Mouse (Mus musculus) CH12.LX (cell line): ENCODE results near the gene Vps11. TPM values are rescaled to one million over a fixed set of nuclear protein-coding genes. Genes with fewer than 3 reads are reported as not detected.
A peak's percentile ranks its signal among the peaks of the same experiment; 100 is the strongest.
"Not testable (repeated sequence)": the region's sequence is repeated elsewhere in the genome, so short reads cannot be mapped to it uniquely, and the experiment has no call there.

Experiments used
- DNase-seq: peaks from one replicate; pipeline ENCODE4 v3.0.0-alpha.2; 2013; ENCODE audit errors: extremely low read depth
- H3K27ac ChIP-seq: 2 replicates; pipeline ENCODE4 v1.5.1; 2012; ENCODE audit warnings: low read depth, mild to moderate bottlenecking, control low read depth, moderate library complexity; ENCODE audit not compliant: insufficient read depth
- H3K27me3 ChIP-seq: replicated peaks from 2 replicates; pipeline ENCODE3; 2012; ENCODE audit warnings: inconsistent platforms
- H3K36me3 ChIP-seq, 2 experiments: replicated peaks in 1 of 2; 2 replicates each; pipeline versions ENCODE3 to v1.6.1; 2012; ENCODE audit warnings: inconsistent platforms in 1 of 2, low read length in 1 of 2, mild to moderate bottlenecking in 1 of 2, mixed read lengths in 1 of 2, moderate library complexity in 1 of 2; ENCODE audit not compliant: control insufficient read depth in 1 of 2, insufficient read depth in 1 of 2
- H3K4me1 ChIP-seq, 2 experiments: 2 replicates each; pipeline ENCODE4 v1.6.1; 2012; ENCODE audit warnings: inconsistent platforms in 1 of 2, moderate library complexity in 1 of 2; ENCODE audit not compliant: insufficient read depth in 2 of 2, control insufficient read depth in 1 of 2
- H3K4me2 ChIP-seq: 2 replicates; pipeline ENCODE4 v1.6.1; 2012; ENCODE audit warnings: low read depth, mild to moderate bottlenecking, control low read depth; ENCODE audit not compliant: poor library complexity, insufficient read depth, severe bottlenecking
- H3K4me3 ChIP-seq, 3 experiments: fragments of 150-350 bp in 1 of 3; sonication (generic) in 1 of 3; replicated peaks in 1 of 3; 2 replicates each; pipeline versions ENCODE3 to v1.5.1; 2011 to 2012; ENCODE audit warnings: low read depth in 2 of 3, low read length in 2 of 3, mild to moderate bottlenecking in 2 of 3, moderate library complexity in 2 of 3, control low read depth in 1 of 3, improper control_type of control experiment in 1 of 3, inconsistent platforms in 1 of 3, mixed read lengths in 1 of 3; ENCODE audit not compliant: poor library complexity in 1 of 3
- H3K79me2 ChIP-seq: replicated peaks from 2 replicates; pipeline ENCODE4 v1.6.1; 2012; ENCODE audit warnings: mild to moderate bottlenecking, moderate library complexity; ENCODE audit not compliant: control insufficient read depth, poor library complexity, insufficient read depth, severe bottlenecking; ENCODE audit errors: extremely low read depth
- H3K9ac ChIP-seq: 2 replicates; pipeline ENCODE4 v1.6.1; 2012; ENCODE audit warnings: low read depth, mild to moderate bottlenecking, control low read depth, moderate library complexity; ENCODE audit not compliant: insufficient read depth
- H3K9me3 ChIP-seq: replicated peaks from 2 replicates; pipeline ENCODE3; 2012; ENCODE audit warnings: low read length, inconsistent platforms, mixed read lengths
- E2F4 ChIP-seq: IDR thresholded peaks from 2 replicates; pipeline ENCODE4 v1.6.1; 2011; ENCODE audit warnings: low read depth, low read length, improper control_type of control experiment; ENCODE audit not compliant: insufficient replicate concordance
- ELF1 ChIP-seq: IDR thresholded peaks from 2 replicates; pipeline ENCODE4 v1.6.1; 2014; ENCODE audit warnings: low read depth, mild to moderate bottlenecking, inconsistent platforms, low read length, improper control_type of control experiment
- ETS1 ChIP-seq: conservative IDR thresholded peaks from 2 replicates; pipeline ENCODE4 v1.6.1; 2012; ENCODE audit warnings: low read depth, mild to moderate bottlenecking, inconsistent platforms, low read length, improper control_type of control experiment, moderate library complexity
- GABPA ChIP-seq: IDR thresholded peaks from 2 replicates; pipeline ENCODE4 v1.6.1; 2012; ENCODE audit warnings: low read depth, low read length, improper control_type of control experiment, inconsistent platforms; ENCODE audit not compliant: insufficient replicate concordance
- JUN ChIP-seq: IDR thresholded peaks from 2 replicates; pipeline ENCODE4 v1.6.1; 2011; ENCODE audit warnings: low read depth, mild to moderate bottlenecking, low read length, improper control_type of control experiment, moderate library complexity; ENCODE audit not compliant: insufficient read depth
- JUND ChIP-seq: conservative IDR thresholded peaks from 2 replicates; pipeline ENCODE4 v1.6.1; 2011; ENCODE audit warnings: low read depth, low read length, improper control_type of control experiment
- NRF1 ChIP-seq: IDR thresholded peaks from 2 replicates; pipeline ENCODE4 v1.6.1; 2014; ENCODE audit warnings: low read depth, mild to moderate bottlenecking, inconsistent platforms, low read length, improper control_type of control experiment, moderate library complexity
- PAX5 ChIP-seq: IDR thresholded peaks from 2 replicates; pipeline ENCODE4 v1.6.1; 2012; ENCODE audit warnings: low read length, inconsistent platforms, mixed read lengths
- POLR2A ChIP-seq: IDR thresholded peaks from 2 replicates; pipeline ENCODE4 v1.6.1; 2011; ENCODE audit warnings: low read depth, mild to moderate bottlenecking, improper control_type of control experiment, low read length
- POLR2AphosphoS2 ChIP-seq: IDR thresholded peaks from 2 replicates; pipeline ENCODE4 v1.6.1; 2011; ENCODE audit warnings: low read depth, low read length, improper control_type of control experiment
- RAD21 ChIP-seq: IDR thresholded peaks from 2 replicates; pipeline ENCODE4 v1.6.1; 2011; ENCODE audit warnings: low read depth, mild to moderate bottlenecking, low read length, improper control_type of control experiment, moderate library complexity
- RCOR1 ChIP-seq: conservative IDR thresholded peaks from 2 replicates; pipeline ENCODE4 v1.6.1; 2012; ENCODE audit warnings: low read depth, mild to moderate bottlenecking, inconsistent platforms, low read length, improper control_type of control experiment
- TCF12 ChIP-seq: IDR thresholded peaks from 2 replicates; pipeline ENCODE4 v1.6.1; 2014; ENCODE audit warnings: low read depth, mild to moderate bottlenecking, inconsistent platforms, low read length, improper control_type of control experiment
- UBTF ChIP-seq: IDR thresholded peaks from 2 replicates; pipeline ENCODE4 v1.6.1; 2012; ENCODE audit warnings: low read depth, mild to moderate bottlenecking, inconsistent platforms, low read length, improper control_type of control experiment, moderate library complexity
- USF1 ChIP-seq: IDR thresholded peaks from 2 replicates; pipeline ENCODE4 v1.6.1; 2014; ENCODE audit warnings: low read depth, mild to moderate bottlenecking, inconsistent platforms, low read length, improper control_type of control experiment
- ZC3H11A ChIP-seq: IDR thresholded peaks from 2 replicates; pipeline ENCODE4 v1.6.1; 2012; ENCODE audit warnings: low read depth, mild to moderate bottlenecking, inconsistent platforms, low read length, improper control_type of control experiment
- ZKSCAN1 ChIP-seq: IDR thresholded peaks from 2 replicates; pipeline ENCODE4 v1.6.1; 2012; ENCODE audit warnings: low read depth, inconsistent platforms, low read length, improper control_type of control experiment, borderline replicate concordance
- ZNF384 ChIP-seq: IDR thresholded peaks from 2 replicates; pipeline ENCODE4 v1.6.1; 2012; ENCODE audit warnings: low read depth, low read length, improper control_type of control experiment, inconsistent platforms
- dilution Hi-C: fragments of 300-500 bp; cut with MboI; formaldehyde crosslinking; loops from 2 replicates; pipeline ENCODE4 v1.14.3; 2020; ENCODE audit warnings: low sequenced_read_pairs; ENCODE audit not compliant: extremely low pct_unique_long_range_greater_than_20kb, extremely low pct_ligation_motif_present
- in situ Hi-C: fragments of 300-500 bp; cut with MboI; formaldehyde crosslinking; loops from 3 replicates; pipeline ENCODE4 v1.14.3; 2019; ENCODE audit warnings: low sequenced_read_pairs, low pct_ligation_motif_present, low pct_unique_long_range_greater_than_20kb, mixed read lengths
- polyA plus RNA-seq: library from polyadenylated mRNA; unstranded; fragments of >175 nt; gene quantifications from 2 replicates; pipeline ENCODE4 v1.2.1, GENCODE M21; 2012; ENCODE audit warnings: low read depth; ENCODE audit not compliant: insufficient read length
- total RNA-seq, 2 experiments: library from RNA; depleted of rRNA; stranded (reverse); fragments of 300-350 nt in 1 of 2; fragments of >200 nt in 1 of 2; gene quantifications; 2 replicates each; pipeline ENCODE4 v1.2.3; 2012 to 2014

Gene Vps11
- total and polyA plus RNA-seq, 3 experiments: 16.1 to 24.8 (median 22.1) TPM

DNA sequence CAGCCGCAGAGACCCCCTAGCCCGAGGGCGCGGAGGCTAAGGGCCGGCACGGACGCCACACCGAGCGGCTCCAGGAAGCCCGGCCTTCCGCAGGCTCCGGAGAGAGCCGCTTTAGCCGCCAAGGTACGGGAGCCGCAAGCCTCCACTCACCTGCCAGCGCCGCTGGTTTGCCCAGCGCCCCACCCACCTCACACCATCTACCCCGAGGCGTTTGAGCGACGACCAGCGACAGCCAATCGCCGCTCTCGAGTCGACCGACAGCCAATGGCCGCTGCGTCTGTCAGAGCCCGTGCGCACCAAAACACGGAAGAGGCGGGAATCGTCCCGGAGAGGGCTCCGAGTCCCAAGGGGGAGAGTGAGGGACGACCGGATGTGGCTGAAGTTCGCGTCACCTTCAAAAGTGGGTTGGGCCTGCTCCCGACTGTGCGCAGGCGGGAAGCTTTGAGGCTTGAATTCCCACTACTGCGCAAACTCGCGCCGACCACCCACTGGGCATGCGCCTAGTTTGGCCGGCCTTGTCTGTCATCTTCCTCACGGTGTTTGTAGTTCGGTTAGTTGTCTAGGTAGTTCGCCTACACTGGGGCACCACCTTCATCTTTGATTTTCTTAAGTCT lies 55.9 kb downstream of the Vps11 start, which contains the start of gene Hinfp (continued):
- no peak for TF ChIP-seq GABPA
- peak; percentile 59 for TF ChIP-seq ETS1
- peak; percentile 99 for TF ChIP-seq NRF1
- no peak for TF ChIP-seq UBTF
- no peak for TF ChIP-seq ZC3H11A
- TF ChIP-seq POLR2A: peak; percentile 94
- no peak for TF ChIP-seq JUND
- TF ChIP-seq ZKSCAN1: peak; percentile 39; the same call in 1 of the 2 replicates
- no peak for TF ChIP-seq POLR2AphosphoS2
- TF ChIP-seq JUN: no peak
- peak; percentile 93; the same call in 1 of the 2 replicates for TF ChIP-seq E2F4
- TF ChIP-seq RCOR1: no peak
- TF ChIP-seq RAD21: no peak
- peak; percentile 98 for TF ChIP-seq ELF1
- no peak for TF ChIP-seq PAX5
- TF ChIP-seq ZNF384: no peak
- TF ChIP-seq USF1: no peak
- TF ChIP-seq TCF12: peak; percentile 45; the same call in 1 of the 2 replicates

DNA sequence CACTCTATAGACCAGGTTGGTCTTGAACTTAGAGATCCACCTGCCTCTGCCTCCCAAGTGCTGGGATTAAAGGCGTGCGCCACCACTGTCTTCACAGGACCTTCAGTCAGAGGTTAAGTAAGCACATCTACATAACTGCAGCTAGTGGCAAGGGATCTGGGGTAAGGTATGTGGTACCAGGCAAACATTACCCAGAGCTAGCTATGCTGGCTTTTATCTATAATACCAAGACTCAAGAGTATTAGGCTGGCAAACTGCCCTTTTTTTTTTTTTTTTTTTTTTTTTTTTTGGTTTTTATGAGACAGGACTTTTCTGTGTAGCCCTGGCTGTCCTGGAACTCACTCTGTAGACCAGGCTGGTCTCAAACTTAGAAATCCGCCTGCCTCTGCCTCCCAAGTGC lies 61.5 kb downstream of the Vps11 start:
- Histone ChIP-seq H3K79me2 (peaks cover 23% of the 10 kb centered on the region), H3K4me1 (peaks cover 3 to 13% of the 10 kb centered on the region in 2 experiments; a peak in 3 of 4 replicates), H3K36me3 (peaks cover 55 to 76% of the 10 kb centered on the region in 2 experiments)
- in situ Hi-C loops, H3K4me2 ChIP-seq, H3K27me3 ChIP-seq, H3K9me3 ChIP-seq, H3K27ac ChIP-seq, H3K9ac ChIP-seq, H3K4me3 ChIP-seq, DNase-seq, dilution Hi-C loops: not testable (repeated sequence)

Other genes starting within 250 kb of the Vps11 start
Only the 20 nearest of the 23 such genes appear.
- gene Mcam, start 227.2 kb downstream of the Vps11 start, total RNA-seq (2012; rRNA removed): 0.98 and 1.1 TPM in 2 replicates
- 0.56 and 0.73 TPM in 2 replicates for gene Mcam, start 227.2 kb downstream of the Vps11 start, total RNA-seq (2014; rRNA removed)
- gene Mcam, start 227.2 kb downstream of the Vps11 start, polyA plus RNA-seq: 0.40 and 0.57 TPM in 2 replicates
- 11.9 and 13.4 TPM in 2 replicates for gene Cbl, start 127.6 kb downstream of the Vps11 start, total RNA-seq (2012; rRNA removed)
- 6.5 and 8.3 TPM in 2 replicates for gene Cbl, start 127.6 kb downstream of the Vps11 start, total RNA-seq (2014; rRNA removed)
- 27.1 and 39.0 TPM in 2 replicates for gene Cbl, start 127.6 kb downstream of the Vps11 start, polyA plus RNA-seq
- gene Ccdc153, start 121.0 kb downstream of the Vps11 start, total RNA-seq (2012; rRNA removed): not detected in 2 replicates
- gene Ccdc153, start 121.0 kb downstream of the Vps11 start, total RNA-seq (2014; rRNA removed): not detected in 2 replicates
- gene Ccdc153, start 121.0 kb downstream of the Vps11 start, polyA plus RNA-seq: not detected in 2 replicates
- gene Pdzd3, start 110.2 kb downstream of the Vps11 start, total RNA-seq (2012; rRNA removed): 0.13 TPM in 1 of 2 replicates, not detected in the other
- gene Pdzd3, start 110.2 kb downstream of the Vps11 start, total RNA-seq (2014; rRNA removed): 0.09 TPM in 1 of 2 replicates, not detected in the other
- 0.21 and 0.26 TPM in 2 replicates for gene Pdzd3, start 110.2 kb downstream of the Vps11 start, polyA plus RNA-seq
- 8.8 and 10.9 TPM in 2 replicates for gene Nlrx1, start 93.1 kb downstream of the Vps11 start, total RNA-seq (2012; rRNA removed)
- gene Nlrx1, start 93.1 kb downstream of the Vps11 start, total RNA-seq (2014; rRNA removed): 8.0 and 8.8 TPM in 2 replicates
- gene Nlrx1, start 93.1 kb downstream of the Vps11 start, polyA plus RNA-seq: 12.6 and 15.4 TPM in 2 replicates
- gene Abcg4, start 73.1 kb downstream of the Vps11 start, total RNA-seq (2012; rRNA removed): 0.38 and 0.72 TPM in 2 replicates
- 0.23 TPM in 2 replicates for gene Abcg4, start 73.1 kb downstream of the Vps11 start, total RNA-seq (2014; rRNA removed)
- 0.82 and 1.1 TPM in 2 replicates for gene Abcg4, start 73.1 kb downstream of the Vps11 start, polyA plus RNA-seq
- gene Hinfp, start 56.0 kb downstream of the Vps11 start, total RNA-seq (2012; rRNA removed): 16.5 and 16.6 TPM in 2 replicates
- 13.6 and 14.0 TPM in 2 replicates for gene Hinfp, start 56.0 kb downstream of the Vps11 start, total RNA-seq (2014; rRNA removed)
- 18.9 and 22.3 TPM in 2 replicates for gene Hinfp, start 56.0 kb downstream of the Vps11 start, polyA plus RNA-seq
- 7.2 TPM in 2 replicates for gene C2cd2l, start 41.4 kb downstream of the Vps11 start, total RNA-seq (2012; rRNA removed)
- 2.5 and 2.9 TPM in 2 replicates for gene C2cd2l, start 41.4 kb downstream of the Vps11 start, total RNA-seq (2014; rRNA removed)
- 7.3 and 8.6 TPM in 2 replicates for gene C2cd2l, start 41.4 kb downstream of the Vps11 start, polyA plus RNA-seq
- gene Dpagt1, start 35.7 kb downstream of the Vps11 start, total RNA-seq (2012; rRNA removed): 15.8 and 16.2 TPM in 2 replicates
- gene Dpagt1, start 35.7 kb downstream of the Vps11 start, total RNA-seq (2014; rRNA removed): 6.4 and 8.5 TPM in 2 replicates
- gene Dpagt1, start 35.7 kb downstream of the Vps11 start, polyA plus RNA-seq: 31.5 and 41.7 TPM in 2 replicates
- gene H2afx, start 27.0 kb downstream of the Vps11 start, total RNA-seq (2012; rRNA removed): 488 and 589 TPM in 2 replicates
- 32.5 and 36.3 TPM in 2 replicates for gene H2afx, start 27.0 kb downstream of the Vps11 start, total RNA-seq (2014; rRNA removed)
- 39.5 and 56.6 TPM in 2 replicates for gene H2afx, start 27.0 kb downstream of the Vps11 start, polyA plus RNA-seq
- gene Hmbs, start 17.4 kb downstream of the Vps11 start, total RNA-seq (2012; rRNA removed): 74.0 and 80.9 TPM in 2 replicates
- gene Hmbs, start 17.4 kb downstream of the Vps11 start, total RNA-seq (2014; rRNA removed): 73.7 and 75.2 TPM in 2 replicates
- 65.0 and 65.1 TPM in 2 replicates for gene Hmbs, start 17.4 kb downstream of the Vps11 start, polyA plus RNA-seq
- gene Hyou1, start 17.8 kb upstream of the Vps11 start, total RNA-seq (2012; rRNA removed): 88.7 and 148 TPM in 2 replicates
- gene Hyou1, start 17.8 kb upstream of the Vps11 start, total RNA-seq (2014; rRNA removed): 31.9 and 32.6 TPM in 2 replicates
- gene Hyou1, start 17.8 kb upstream of the Vps11 start, polyA plus RNA-seq: 89.9 and 90.8 TPM in 2 replicates
- gene Slc37a4, start 35.2 kb upstream of the Vps11 start, total RNA-seq (2012; rRNA removed): 13.8 and 25.5 TPM in 2 replicates
- gene Slc37a4, start 35.2 kb upstream of the Vps11 start, total RNA-seq (2014; rRNA removed): 29.9 and 38.7 TPM in 2 replicates
- 10.3 and 11.7 TPM in 2 replicates for gene Slc37a4, start 35.2 kb upstream of the Vps11 start, polyA plus RNA-seq
- 2,535 and 3,076 TPM in 2 replicates for gene Rps25, start 45.5 kb upstream of the Vps11 start, total RNA-seq (2012; rRNA removed)
- gene Rps25, start 45.5 kb upstream of the Vps11 start, total RNA-seq (2014; rRNA removed): 3,131 and 3,378 TPM in 2 replicates
- 2,547 and 3,250 TPM in 2 replicates for gene Rps25, start 45.5 kb upstream of the Vps11 start, polyA plus RNA-seq
- 81.3 and 88.2 TPM in 2 replicates for gene Trappc4, start 45.9 kb upstream of the Vps11 start, total RNA-seq (2012; rRNA removed)
- 125 and 135 TPM in 2 replicates for gene Trappc4, start 45.9 kb upstream of the Vps11 start, total RNA-seq (2014; rRNA removed)
- gene Trappc4, start 45.9 kb upstream of the Vps11 start, polyA plus RNA-seq: 55.9 and 69.2 TPM in 2 replicates
- 25.4 and 30.4 TPM in 2 replicates for gene Ccdc84, start 56.9 kb upstream of the Vps11 start, total RNA-seq (2012; rRNA removed)
- gene Ccdc84, start 56.9 kb upstream of the Vps11 start, total RNA-seq (2014; rRNA removed): 21.7 and 26.0 TPM in 2 replicates
- gene Ccdc84, start 56.9 kb upstream of the Vps11 start, polyA plus RNA-seq: 16.5 and 18.3 TPM in 2 replicates
- 0.08 and 0.21 TPM in 2 replicates for gene Foxr1, start 79.5 kb upstream of the Vps11 start, total RNA-seq (2012; rRNA removed)
- gene Foxr1, start 79.5 kb upstream of the Vps11 start, total RNA-seq (2014; rRNA removed): not detected in 2 replicates
- gene Foxr1, start 79.5 kb upstream of the Vps11 start, polyA plus RNA-seq: 1.4 and 1.5 TPM in 2 replicates
- gene Upk2, start 93.3 kb upstream of the Vps11 start, total RNA-seq (2012; rRNA removed): not detected in 2 replicates
- gene Upk2, start 93.3 kb upstream of the Vps11 start, total RNA-seq (2014; rRNA removed): not detected in 2 replicates
- gene Upk2, start 93.3 kb upstream of the Vps11 start, polyA plus RNA-seq: not detected in 2 replicates
- gene Bcl9l, start 121.2 kb upstream of the Vps11 start, total RNA-seq (2012; rRNA removed): 0.88 and 1.6 TPM in 2 replicates
- gene Bcl9l, start 121.2 kb upstream of the Vps11 start, total RNA-seq (2014; rRNA removed): 0.08 and 0.67 TPM in 2 replicates
- gene Bcl9l, start 121.2 kb upstream of the Vps11 start, polyA plus RNA-seq: 6.2 and 7.5 TPM in 2 replicates
- 27.7 and 30.2 TPM in 2 replicates for gene Cxcr5, start 200.2 kb upstream of the Vps11 start, total RNA-seq (2012; rRNA removed)
- gene Cxcr5, start 200.2 kb upstream of the Vps11 start, total RNA-seq (2014; rRNA removed): 75.4 and 93.4 TPM in 2 replicates
- 61.2 and 70.5 TPM in 2 replicates for gene Cxcr5, start 200.2 kb upstream of the Vps11 start, polyA plus RNA-seq